Mouse (Mus musculus) forebrain, embryonic 12.5 days (tissue): ENCODE results near the gene Rnf2. TPM values are rescaled to one million over a fixed set of nuclear protein-coding genes. Genes with fewer than 3 reads are reported as not detected.
A peak's percentile ranks its signal among the peaks of the same experiment; 100 is the strongest.

Source experiments
- ATAC-seq: fragments of 200-750 bp; cut with Nextera tagmentation; 2 replicates; pipeline ENCODE4 v1.8.0; 2017; ENCODE audit warnings: moderate TSS enrichment; ENCODE audit not compliant: low FRiP score
- H3K27ac ChIP-seq: fragments of 300-500 bp; sonication (generic); 2 replicates; pipeline ENCODE4 v1.5.1; 2016; ENCODE audit warnings: mild to moderate bottlenecking
- H3K27me3 ChIP-seq: fragments of 300-500 bp; sonication (generic); 2 replicates; pipeline ENCODE4 v1.6.1; 2016; ENCODE audit warnings: mild to moderate bottlenecking
- H3K36me3 ChIP-seq: fragments of 300-500 bp; sonication (generic); replicated peaks from 2 replicates; pipeline ENCODE4 v1.6.1; 2016; ENCODE audit warnings: mild to moderate bottlenecking
- H3K4me1 ChIP-seq: fragments of 300-500 bp; sonication (generic); 2 replicates; pipeline ENCODE4 v1.6.1; 2016
- H3K4me2 ChIP-seq: fragments of 300-500 bp; sonication (generic); 2 replicates; pipeline ENCODE4 v1.6.1; 2016; ENCODE audit warnings: mild to moderate bottlenecking, moderate library complexity
- H3K4me3 ChIP-seq: fragments of 300-500 bp; sonication (generic); replicated peaks from 2 replicates; pipeline ENCODE4 v1.5.1; 2016; ENCODE audit warnings: mild to moderate bottlenecking
- H3K9ac ChIP-seq: fragments of 300-500 bp; sonication (generic); 2 replicates; pipeline ENCODE4 v1.6.1; 2016; ENCODE audit warnings: mild to moderate bottlenecking
- H3K9me3 ChIP-seq: fragments of 300-500 bp; sonication (generic); 2 replicates; pipeline ENCODE4 v1.6.1; 2016
- WGBS: fragments of 180-500 bp; shearing (Covaris S2); methylation state at CpG from one replicate; pipeline ENCODE4 v1.1.7; 2016; 5-methylcytosine and 5-hydroxymethylcytosine counted together
- polyA plus RNA-seq: library from polyadenylated mRNA; unstranded; fragments of >200 nt; fragmentation: Nextera tagmentation; extraction: Ambion mirVana; gene quantifications from 2 replicates; pipeline ENCODE4 v1.2.1, GENCODE M21; 2016

Gene Rnf2
- 139 and 143 TPM in 2 replicates for polyA plus RNA-seq

DNA sequence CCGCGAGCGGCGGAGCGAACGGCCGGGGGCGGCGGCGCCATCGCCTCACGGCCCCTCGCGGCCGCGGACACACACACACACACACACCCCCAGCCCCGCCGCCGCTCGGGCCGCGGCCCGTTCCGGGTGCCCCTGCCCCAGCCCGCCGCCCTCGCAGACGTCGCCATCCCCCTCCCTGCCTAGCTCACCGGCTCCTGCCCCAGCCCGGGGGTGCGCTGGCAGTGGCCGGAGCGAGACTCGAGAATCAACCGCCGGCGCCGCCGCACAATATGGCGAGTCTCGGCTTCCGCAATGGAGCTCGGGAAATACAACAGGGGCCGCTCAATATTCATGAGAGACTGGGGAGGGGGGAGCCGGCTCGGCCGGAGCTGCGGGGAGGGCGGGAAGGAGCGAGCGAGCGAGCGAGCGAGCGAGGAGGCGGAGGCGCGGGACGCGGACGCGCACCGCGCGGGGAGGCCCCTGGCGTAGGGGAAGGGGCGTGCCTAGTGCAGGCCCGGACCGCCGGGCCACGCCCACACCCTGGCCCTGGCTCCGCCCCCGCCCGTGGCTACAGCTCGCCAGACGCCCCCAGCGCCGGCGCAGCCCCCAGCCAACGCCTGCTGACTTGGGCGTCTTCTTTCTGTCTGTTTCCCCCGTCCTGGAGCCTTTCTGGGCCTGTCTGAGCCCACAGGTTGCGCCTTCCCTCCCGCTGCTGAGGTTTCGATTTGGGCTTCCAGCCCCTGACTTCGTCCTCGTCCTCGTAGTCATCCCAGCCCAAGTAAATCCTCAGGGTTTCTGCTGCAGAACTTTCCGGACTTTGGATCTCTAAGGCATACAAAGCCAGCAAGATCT is at the start of gene Rnf2:
Gene Rnf2, minus strand, starts transcription at position 425 of the 831 bp plus-strand sequence.
- peak within 1 kb of the TSS; percentile 99 for H3K27ac ChIP-seq
- H3K4me2 ChIP-seq = peak within 1 kb of the TSS; percentile 61
- peaks cover 10% of the 10 kb centered on the region for H3K4me1 ChIP-seq
- 2% methylated on average over 38 of the region's 90 CpGs for WGBS
- H3K9ac ChIP-seq = peak within 1 kb of the TSS; percentile 98
- H3K36me3 ChIP-seq = no peaks in the 10 kb centered on the region
- H3K27me3 ChIP-seq = no peaks in the 10 kb centered on the region
- no peaks in the 10 kb centered on the region for H3K9me3 ChIP-seq
- ATAC-seq = peak; percentile 97
- peak within 1 kb of the TSS; percentile 85 for H3K4me3 ChIP-seq

- no peak overlapping the region for H3K9ac ChIP-seq
- no peaks in the 10 kb centered on the region for H3K36me3 ChIP-seq
- no peaks in the 10 kb centered on the region for H3K27me3 ChIP-seq
- H3K4me1 ChIP-seq = peaks cover 9% of the 10 kb centered on the region
- no peak overlapping the region for H3K27ac ChIP-seq
- 81% methylated on average over 7 of the region's 7 CpGs for WGBS
- no peak for ATAC-seq
- H3K4me3 ChIP-seq = no peak overlapping the region
- H3K4me2 ChIP-seq = no peak overlapping the region
- no peaks in the 10 kb centered on the region for H3K9me3 ChIP-seq
Measured at GRCm38 (mm10) chr1:151549794-151550193, 49.0 kb upstream of the Rnf2 start.

DNA sequence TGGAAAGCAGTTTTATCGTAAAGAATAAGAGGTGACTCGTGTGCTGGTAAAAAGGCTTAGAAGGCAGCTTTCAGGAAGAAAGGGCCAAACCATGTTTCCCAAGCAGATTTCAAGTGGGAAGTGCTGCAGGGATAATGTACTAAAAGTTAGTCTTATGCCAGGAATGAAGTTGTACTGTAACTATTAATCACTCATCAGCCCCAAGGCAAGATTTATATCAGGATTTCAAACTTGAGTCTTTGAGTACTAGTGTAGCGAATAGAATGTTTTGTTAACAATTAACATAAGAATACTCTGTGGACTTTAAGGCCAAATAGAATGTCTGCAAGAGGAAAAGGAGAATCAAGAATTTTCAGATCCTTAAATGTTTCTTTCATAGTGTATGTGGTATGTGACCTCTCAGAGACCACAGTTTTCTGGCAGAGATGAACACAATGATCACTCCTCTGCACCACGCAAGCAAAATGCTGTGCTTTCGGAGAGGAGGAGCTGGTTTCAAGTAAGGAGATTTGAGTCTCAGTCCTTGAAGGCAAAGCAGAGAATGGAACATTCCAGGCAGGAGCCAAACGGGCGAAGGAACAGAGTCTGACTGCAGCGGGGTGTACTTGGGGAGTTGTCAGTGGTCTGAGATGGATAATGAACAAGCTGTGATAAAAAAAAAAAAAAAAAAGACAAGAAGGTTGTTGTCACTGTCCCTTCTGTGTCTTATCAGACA is 48.3 kb upstream of the Rnf2 start:
- H3K27ac ChIP-seq = no peak overlapping the region
- no peaks in the 10 kb centered on the region for H3K9me3 ChIP-seq
- H3K4me3 ChIP-seq = no peak overlapping the region
- H3K4me1 ChIP-seq = peaks cover 9% of the 10 kb centered on the region
- H3K36me3 ChIP-seq = no peaks in the 10 kb centered on the region
- no peaks in the 10 kb centered on the region for H3K27me3 ChIP-seq
- no peak overlapping the region for H3K4me2 ChIP-seq
- no peak for ATAC-seq
- WGBS = 87% methylated on average over 8 of the region's 8 CpGs
- no peak overlapping the region for H3K9ac ChIP-seq

- Histone ChIP-seq H3K9me3 (no peaks in the 10 kb centered on the region), H3K27me3 (no peaks in the 10 kb centered on the region), H3K36me3 (no peaks in the 10 kb centered on the region), H3K27ac (no peak overlapping the region), H3K9ac (no peak overlapping the region), H3K4me1 (no peaks in the 10 kb centered on the region), H3K4me3 (no peak overlapping the region), H3K4me2 (no peak overlapping the region)
- ATAC-seq = no peak
- 86% methylated on average over 7 of the region's 7 CpGs for WGBS
Measured at GRCm38 (mm10) chr1:151545571-151545970, 44.8 kb upstream of the Rnf2 start.

DNA sequence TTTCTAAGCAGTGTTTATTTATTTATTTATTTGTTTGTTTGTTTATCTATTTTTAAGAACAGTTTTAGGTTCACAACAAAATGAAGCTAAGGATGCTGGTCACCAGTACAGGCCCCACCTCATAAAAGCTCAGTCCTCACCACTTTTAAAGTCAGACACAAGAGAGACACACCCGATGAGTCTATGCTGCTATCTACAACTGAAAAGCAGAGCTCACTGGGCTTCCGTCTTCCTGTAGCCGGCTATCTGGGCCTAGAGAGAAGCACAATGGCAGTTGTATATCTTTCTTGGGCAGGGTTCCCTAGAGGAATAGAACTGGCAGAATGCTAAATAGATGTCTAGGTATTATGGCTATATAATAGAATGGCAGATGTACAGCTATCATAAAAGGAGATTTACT is 43.8 kb upstream of the Rnf2 start:
- 92% methylated on average over 3 of the region's 3 CpGs for WGBS
- no peak overlapping the region for H3K4me2 ChIP-seq

DNA sequence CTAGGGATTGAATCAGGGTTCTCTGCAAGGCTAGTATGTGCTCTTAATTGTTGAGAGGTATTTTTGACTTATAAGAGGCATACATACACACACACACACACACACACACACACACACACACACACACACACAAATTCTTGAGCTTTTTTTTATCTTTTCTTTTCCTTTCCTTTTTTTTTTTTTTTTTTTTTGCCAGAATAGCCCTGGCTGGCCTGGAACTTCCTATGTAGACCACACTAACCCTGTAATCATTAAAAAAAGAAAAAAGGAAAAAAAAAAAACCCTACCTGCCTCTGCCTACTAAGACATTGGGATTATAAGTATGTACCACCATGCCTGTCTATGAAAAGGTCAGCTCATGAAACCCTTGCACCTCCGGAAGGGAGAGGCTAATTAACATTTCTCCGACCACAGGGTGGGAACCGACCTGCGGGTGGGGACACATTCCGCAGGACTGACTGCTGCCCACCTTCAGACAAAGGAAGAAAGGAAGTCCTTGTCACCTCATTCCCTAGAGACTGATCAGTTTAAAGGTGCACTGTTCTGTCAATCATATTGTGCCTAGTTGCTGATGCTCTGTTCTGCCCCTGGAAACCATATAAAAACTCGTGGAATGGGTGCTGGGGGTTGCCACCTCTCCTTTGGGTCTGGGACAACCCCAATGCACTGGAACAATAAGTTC is 43.2 kb upstream of the Rnf2 start:
- WGBS = 74% methylated on average over 6 of the region's 6 CpGs
- no peaks in the 10 kb centered on the region for H3K36me3 ChIP-seq
- no peaks in the 10 kb centered on the region for H3K27me3 ChIP-seq
- H3K4me1 ChIP-seq = no peaks in the 10 kb centered on the region
- no peaks in the 10 kb centered on the region for H3K9me3 ChIP-seq
- no peak overlapping the region for H3K4me3 ChIP-seq
- no peak overlapping the region for H3K27ac ChIP-seq
- ATAC-seq = no peak
- H3K9ac ChIP-seq = no peak overlapping the region
- no peak overlapping the region for H3K4me2 ChIP-seq

More for the DNA sequence above, 43.8 kb upstream of the Rnf2 start:
- Histone ChIP-seq H3K9ac (no peak overlapping the region), H3K9me3 (no peaks in the 10 kb centered on the region), H3K36me3 (no peaks in the 10 kb centered on the region), H3K4me1 (no peaks in the 10 kb centered on the region), H3K4me3 (no peak overlapping the region), H3K27ac (no peak overlapping the region), H3K27me3 (no peaks in the 10 kb centered on the region)
- ATAC-seq = no peak

DNA sequence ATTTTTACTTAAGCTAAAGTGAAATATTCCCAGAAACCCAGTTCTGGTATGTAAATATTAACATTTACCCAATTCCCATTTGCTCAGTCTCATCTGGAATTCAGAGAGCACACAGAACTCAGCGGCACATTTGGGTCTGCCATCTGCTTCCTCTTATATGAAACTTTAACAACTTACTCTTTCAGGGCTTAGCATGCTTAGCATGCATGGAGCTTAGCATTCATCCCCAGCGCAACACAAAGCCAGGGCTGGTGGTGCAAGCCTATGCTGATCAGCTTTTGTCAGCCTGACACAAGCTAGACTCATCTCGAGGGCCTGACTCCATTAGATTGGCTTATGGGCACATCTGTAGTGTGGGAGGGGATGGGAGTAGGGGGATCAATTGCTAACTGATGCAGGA is 25.9 kb upstream of the Rnf2 start:
- Histone ChIP-seq H3K4me2 (no peak overlapping the region), H3K9ac (no peak overlapping the region), H3K27me3 (no peaks in the 10 kb centered on the region), H3K27ac (no peak overlapping the region), H3K36me3 (no peaks in the 10 kb centered on the region), H3K9me3 (no peaks in the 10 kb centered on the region), H3K4me3 (no peak overlapping the region), H3K4me1 (no peaks in the 10 kb centered on the region)
- no peak for ATAC-seq
- 66% methylated on average over 3 of the region's 3 CpGs for WGBS

- Histone ChIP-seq H3K4me3 (no peak overlapping the region), H3K9ac (no peak overlapping the region), H3K27ac (no peak overlapping the region), H3K27me3 (no peaks in the 10 kb centered on the region), H3K4me1 (no peaks in the 10 kb centered on the region), H3K36me3 (no peaks in the 10 kb centered on the region), H3K4me2 (no peak overlapping the region), H3K9me3 (no peaks in the 10 kb centered on the region)
- no peak for ATAC-seq
- WGBS = 79% methylated on average over 13 of the region's 15 CpGs
Measured at GRCm38 (mm10) chr1:151517571-151518250, 17.0 kb upstream of the Rnf2 start.

- Histone ChIP-seq H3K4me1 (no peaks in the 10 kb centered on the region), H3K9ac (no peak overlapping the region), H3K36me3 (no peaks in the 10 kb centered on the region), H3K27ac (no peak overlapping the region), H3K4me3 (no peak overlapping the region), H3K27me3 (no peaks in the 10 kb centered on the region), H3K9me3 (no peaks in the 10 kb centered on the region), H3K4me2 (no peak overlapping the region)
- 98% methylated on average over 3 of the region's 3 CpGs for WGBS
- no peak for ATAC-seq
Measured at GRCm38 (mm10) chr1:151516871-151517270, 16.1 kb upstream of the Rnf2 start.

- no peak overlapping the region for H3K9ac ChIP-seq
- H3K27me3 ChIP-seq = no peaks in the 10 kb centered on the region
- no peak overlapping the region for H3K4me3 ChIP-seq
- no peaks in the 10 kb centered on the region for H3K4me1 ChIP-seq
- no peaks in the 10 kb centered on the region for H3K9me3 ChIP-seq
- H3K27ac ChIP-seq = no peak overlapping the region
- H3K4me2 ChIP-seq = no peak overlapping the region
- no peak for ATAC-seq
- no peaks in the 10 kb centered on the region for H3K36me3 ChIP-seq
- 92% methylated on average over 1 of the region's 1 CpGs for WGBS
Measured at GRCm38 (mm10) chr1:151515733-151516132, 15.0 kb upstream of the Rnf2 start.

- H3K36me3 ChIP-seq = no peaks in the 10 kb centered on the region
- no peak overlapping the region for H3K9ac ChIP-seq
- no peaks in the 10 kb centered on the region for H3K4me1 ChIP-seq
- no peak for ATAC-seq
- no peaks in the 10 kb centered on the region for H3K27me3 ChIP-seq
- H3K4me2 ChIP-seq = no peak overlapping the region
- H3K9me3 ChIP-seq = no peaks in the 10 kb centered on the region
- H3K4me3 ChIP-seq = no peak overlapping the region
- H3K27ac ChIP-seq = no peak overlapping the region
- 89% methylated on average over 4 of the region's 4 CpGs for WGBS
Measured at GRCm38 (mm10) chr1:151514119-151514518, 13.4 kb upstream of the Rnf2 start.

- H3K9ac ChIP-seq = no peak overlapping the region
- no peaks in the 10 kb centered on the region for H3K27me3 ChIP-seq
- H3K4me2 ChIP-seq = no peak overlapping the region
- H3K27ac ChIP-seq = no peak overlapping the region
- no peak for ATAC-seq
- 76% methylated on average over 4 of the region's 4 CpGs for WGBS
- H3K4me3 ChIP-seq = no peak overlapping the region
- H3K36me3 ChIP-seq = no peaks in the 10 kb centered on the region
- H3K9me3 ChIP-seq = no peaks in the 10 kb centered on the region
- H3K4me1 ChIP-seq = no peaks in the 10 kb centered on the region
Measured at GRCm38 (mm10) chr1:151510811-151511210, 10.1 kb upstream of the Rnf2 start.
